Mouse (Mus musculus) lung, adult 10 weeks (tissue): Measurements from ENCODE around the gene Elf1. TPM values are rescaled to one million over a fixed set of nuclear protein-coding genes. Genes with fewer than 3 reads are reported as not detected.

Experiments
- polyA plus RNA-seq: library from polyadenylated mRNA; stranded (reverse); fragments of 350-450 nt; fragmentation: Illumina TruSeq; extraction: RNeasy Lipid Tissue Mini Kit (QIAGEN cat#74804); gene quantifications from one replicate; pipeline ENCODE4 v1.2.3, GENCODE M21; 2014; ENCODE audit warnings: low read depth, low replicate concordance; ENCODE audit not compliant: insufficient read depth

The Elf1 gene
- polyA plus RNA-seq, result 21.8 TPM

GRCm38 (mm10) chr14:79480624-79481338 lies at the start of gene Elf1:
TSS of gene Elf1 (plus strand) at chr14:79481194.

GRCm38 (mm10) chr14:79451681-79452590 lies 29.1 kb upstream of the Elf1 start, which contains the start of gene Kbtbd6:
TSS of gene Kbtbd6 (plus strand) at chr14:79451835.

GRCm38 (mm10) chr14:79481339-79482151 lies 551 bp downstream of the Elf1 start, which contains the start of gene Wbp4:
TSS of gene Wbp4 (minus strand) at chr14:79481520.

GRCm38 (mm10) chr14:79587139-79587851 lies 106.3 kb downstream of the Elf1 start, which contains the start of gene Sugt1:
TSS of gene Sugt1 (plus strand) at chr14:79587691.

Other genes with a start within 250 kb of the Elf1 start
- gene Zfp957, start 233.8 kb upstream of the Elf1 start, polyA plus RNA-seq, result not detected
- 212 TPM for gene Rgcc, start 179.5 kb upstream of the Elf1 start, polyA plus RNA-seq
- 14.7 TPM for gene Naa16, start 90.4 kb upstream of the Elf1 start, polyA plus RNA-seq
- gene Mtrf1, start 83.4 kb upstream of the Elf1 start, polyA plus RNA-seq, result 4.5 TPM
- gene Kbtbd7, start 54.7 kb upstream of the Elf1 start, polyA plus RNA-seq, result 5.2 TPM
- gene Kbtbd6, start 29.4 kb upstream of the Elf1 start, polyA plus RNA-seq, result 0.08 TPM
- 17.2 TPM for gene Wbp4, start 326 bp downstream of the Elf1 start, polyA plus RNA-seq
- 87.4 TPM for gene Sugt1, start 106.5 kb downstream of the Elf1 start, polyA plus RNA-seq
- gene Cnmd, start 181.0 kb downstream of the Elf1 start, polyA plus RNA-seq, result 0.55 TPM